Mouse (Mus musculus) bone marrow, adult 2 months (tissue): Measurements from ENCODE around the gene Cnksr1.

ENCODE experiments used
- CTCF ChIP-seq: fragments of 200-500 bp; IDR thresholded peaks from 2 replicates; pipeline ENCODE4 v1.5.1; 2011; ENCODE audit warnings: low read length, control low read depth; ENCODE audit not compliant: control insufficient read depth, insufficient read depth
- POLR2A ChIP-seq: fragments of 200-500 bp; IDR thresholded peaks from 2 replicates; pipeline ENCODE4 v1.6.1; 2011; ENCODE audit warnings: low read depth, mild to moderate bottlenecking, control low read depth, low read length, borderline replicate concordance; ENCODE audit not compliant: control insufficient read depth

DNA sequence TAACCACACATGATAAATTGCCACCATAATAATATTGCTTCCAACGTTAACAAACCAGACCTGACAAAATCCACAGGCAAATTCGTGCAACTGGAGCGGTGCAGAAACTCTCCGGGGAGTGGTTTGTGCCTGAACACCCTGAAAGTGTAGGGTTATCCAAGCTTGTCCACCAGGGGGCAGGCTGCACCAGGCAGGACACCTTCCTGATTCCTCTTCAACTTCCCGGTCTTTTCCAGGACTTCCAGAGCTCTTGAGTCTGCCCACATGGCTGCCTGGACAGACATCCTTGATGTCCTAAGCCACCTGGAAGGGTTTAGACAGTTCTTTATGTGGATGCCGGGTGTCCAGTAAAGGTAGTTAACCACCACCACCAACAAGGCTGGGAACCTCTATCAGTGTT, 25.0 kb upstream of the Cnksr1 start:
- no peak for TF ChIP-seq POLR2A
- TF ChIP-seq CTCF = peak; percentile 85
